Mouse (Mus musculus) intestine, postnatal 0 days (tissue): ENCODE results near the gene Bmper. TPM values are rescaled to one million over a fixed set of nuclear protein-coding genes. Genes with fewer than 3 reads are reported as not detected.

Experiments
- ATAC-seq: fragments of 200-750 bp; cut with Nextera tagmentation; 2 replicates; pipeline ENCODE4 v1.8.0; 2017; ENCODE audit warnings: mild to moderate bottlenecking, moderate TSS enrichment, moderate library complexity
- H3K27ac ChIP-seq: fragments of 300-500 bp; sonication (generic); 2 replicates; pipeline ENCODE4 v1.5.1; 2014; ENCODE audit warnings: mild to moderate bottlenecking, low read depth, low read length, moderate library complexity
- H3K27me3 ChIP-seq: fragments of 300-500 bp; sonication (generic); replicated peaks from 2 replicates; pipeline ENCODE4 v1.6.1; 2014; ENCODE audit warnings: low read length, mixed read lengths; ENCODE audit not compliant: control insufficient read depth, insufficient read depth
- H3K36me3 ChIP-seq: fragments of 300-500 bp; sonication (generic); 2 replicates; pipeline ENCODE4 v1.6.1; 2014; ENCODE audit warnings: mild to moderate bottlenecking, moderate library complexity; ENCODE audit not compliant: control insufficient read depth, insufficient read depth
- H3K4me1 ChIP-seq: fragments of 300-500 bp; sonication (generic); replicated peaks from 2 replicates; pipeline ENCODE4 v1.6.1; 2014; ENCODE audit warnings: antibody characterized with exemption, low read length, mixed read lengths; ENCODE audit not compliant: control insufficient read depth, insufficient read depth
- H3K4me2 ChIP-seq: fragments of 300-500 bp; sonication (generic); replicated peaks from 2 replicates; pipeline ENCODE4 v1.6.1; 2014; ENCODE audit warnings: low read depth, mild to moderate bottlenecking, moderate library complexity
- H3K4me3 ChIP-seq: fragments of 300-500 bp; sonication (generic); 2 replicates; pipeline ENCODE4 v1.5.1; 2014; ENCODE audit warnings: low read depth, low read length
- H3K9ac ChIP-seq: fragments of 300-500 bp; sonication (generic); 2 replicates; pipeline ENCODE4 v1.6.1; 2014; ENCODE audit warnings: mild to moderate bottlenecking, low read depth, low read length
- H3K9me3 ChIP-seq: fragments of 300-500 bp; sonication (generic); 2 replicates; pipeline ENCODE4 v1.6.1; 2016; ENCODE audit warnings: mixed run types; ENCODE audit not compliant: control insufficient read depth
- CTCF ChIP-seq: sonication (generic); IDR thresholded peaks from 2 replicates; pipeline ENCODE4 v1.5.1; 2016; ENCODE audit warnings: low read depth, mild to moderate bottlenecking, control low read depth, antibody characterized with exemption, moderate library complexity
- WGBS: fragments of 180-500 bp; shearing (Covaris S2); extraction: QIAGEN DNeasy Blood & Tissue Kit; methylation state at CpG from one replicate; pipeline ENCODE4 v1.1.7; 2014; 5-methylcytosine and 5-hydroxymethylcytosine counted together
- polyA plus RNA-seq: library from polyadenylated mRNA; unstranded; fragments of >200 nt; fragmentation: Nextera tagmentation; extraction: Ambion mirVana; gene quantifications from 2 replicates; pipeline ENCODE4 v1.2.1, GENCODE M21; 2015

The Bmper gene
- polyA plus RNA-seq, 1 experiment from 2014 or later = 4.1 TPM

DNA sequence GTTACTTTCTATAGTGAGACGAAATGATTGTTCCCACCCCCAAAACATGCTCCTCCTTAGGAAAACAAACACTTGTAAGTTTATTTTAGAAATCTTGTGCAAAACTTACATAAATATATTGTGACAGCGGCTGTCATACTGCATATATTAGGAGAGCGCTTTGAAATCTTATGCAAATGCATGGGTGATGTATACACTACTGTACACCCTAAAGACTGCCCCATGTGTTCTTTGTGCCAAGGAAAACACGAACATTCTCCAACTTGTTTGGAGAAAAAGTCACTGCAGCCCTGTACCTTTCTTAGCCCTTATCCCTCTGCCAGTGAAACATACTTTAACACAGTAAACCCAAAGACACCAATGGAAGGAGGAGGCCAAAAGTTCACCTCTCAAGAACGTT lies 126.7 kb downstream of the Bmper start:
- no peak overlapping the region for H3K9ac ChIP-seq
- no peaks in the 10 kb centered on the region for H3K4me1 ChIP-seq
- H3K36me3 ChIP-seq = no peaks in the 10 kb centered on the region
- ATAC-seq = no peak
- WGBS = 66% methylated on average over 5 of the region's 5 CpGs
- TF ChIP-seq CTCF = no peak
- H3K9me3 ChIP-seq = no peaks in the 10 kb centered on the region
- no peaks in the 10 kb centered on the region for H3K27me3 ChIP-seq
- H3K4me3 ChIP-seq = no peak overlapping the region
- H3K4me2 ChIP-seq = no peak overlapping the region
- H3K27ac ChIP-seq = no peak overlapping the region

DNA sequence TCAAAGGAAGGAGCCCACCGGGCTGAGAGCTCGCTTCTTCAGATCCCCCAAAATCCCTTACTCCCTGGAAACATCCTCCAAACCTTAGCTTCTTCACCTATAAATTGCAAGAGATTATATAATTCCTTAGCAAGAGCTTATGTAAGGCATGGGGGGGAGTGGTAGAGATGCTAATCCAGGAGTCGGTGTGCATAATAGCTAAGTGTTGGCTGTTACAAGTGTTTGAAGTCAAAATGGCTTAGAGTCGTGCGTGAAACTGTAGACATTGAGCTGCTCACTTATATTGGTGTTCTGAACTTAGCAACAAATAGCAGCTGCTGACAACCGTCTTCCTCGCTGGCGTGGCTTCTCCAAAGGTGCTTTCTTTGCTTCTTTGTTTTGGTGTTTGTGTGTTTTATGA lies 128.5 kb downstream of the Bmper start:
- Histone ChIP-seq H3K4me1 (no peaks in the 10 kb centered on the region), H3K4me3 (no peak overlapping the region), H3K9ac (no peak overlapping the region), H3K36me3 (no peaks in the 10 kb centered on the region), H3K4me2 (no peak overlapping the region), H3K9me3 (no peaks in the 10 kb centered on the region), H3K27ac (no peak overlapping the region), H3K27me3 (no peaks in the 10 kb centered on the region)
- 90% methylated on average over 8 of the region's 8 CpGs for WGBS
- no peak for ATAC-seq
- no peak for TF ChIP-seq CTCF

DNA sequence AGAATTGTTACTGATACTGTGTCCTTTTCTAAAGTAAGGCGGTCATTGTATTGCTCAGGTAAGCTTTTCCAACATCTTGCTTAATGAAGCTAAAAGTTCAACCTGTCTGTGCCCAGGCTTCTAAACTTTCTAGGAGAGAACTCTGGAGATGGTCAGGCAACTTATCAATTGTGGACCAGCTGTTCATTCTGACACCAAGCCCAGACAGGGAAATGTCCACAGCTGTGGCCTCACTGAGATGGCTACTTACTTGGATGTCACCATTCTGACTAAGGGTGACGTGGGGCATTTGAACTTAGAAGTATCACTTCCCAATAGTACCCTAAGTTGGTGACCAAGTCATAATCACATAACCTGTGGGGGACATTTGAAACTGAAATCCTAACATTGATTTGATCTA lies 129.5 kb downstream of the Bmper start:
- no peaks in the 10 kb centered on the region for H3K9me3 ChIP-seq
- TF ChIP-seq CTCF = no peak
- no peaks in the 10 kb centered on the region for H3K4me1 ChIP-seq
- no peak overlapping the region for H3K9ac ChIP-seq
- no peaks in the 10 kb centered on the region for H3K27me3 ChIP-seq
- H3K4me2 ChIP-seq = no peak overlapping the region
- no peak overlapping the region for H3K27ac ChIP-seq
- 95% methylated on average over 2 of the region's 2 CpGs for WGBS
- no peaks in the 10 kb centered on the region for H3K36me3 ChIP-seq
- ATAC-seq = no peak
- H3K4me3 ChIP-seq = no peak overlapping the region

DNA sequence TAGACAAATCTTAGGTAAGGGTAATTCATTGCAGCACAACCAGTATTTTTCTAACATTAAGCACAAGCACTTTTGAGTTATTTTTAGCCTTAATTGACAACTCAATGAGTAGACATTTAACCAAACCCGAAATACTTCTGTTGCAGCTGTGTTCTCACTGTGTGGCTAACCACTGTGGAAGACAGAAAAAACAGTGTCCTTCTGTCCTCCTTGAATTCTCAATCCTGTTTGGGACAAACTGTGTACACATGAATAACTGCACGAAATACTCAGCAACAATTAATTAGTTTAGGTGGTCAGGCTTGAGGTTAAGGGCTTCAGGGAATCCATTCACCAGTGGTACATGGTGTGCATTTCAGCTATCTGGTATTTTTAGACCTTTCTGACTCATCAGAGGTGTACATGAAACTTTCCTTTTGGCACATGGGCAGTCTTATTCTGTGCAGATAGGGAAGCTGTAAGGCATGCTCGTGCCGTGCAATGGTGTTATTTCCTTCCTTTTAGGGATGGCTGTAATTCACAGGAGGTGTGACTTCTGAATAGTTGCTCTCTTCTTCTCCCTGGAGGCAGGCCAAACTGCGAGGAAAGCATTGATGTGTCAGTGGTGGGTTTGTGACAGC lies 131.4 kb downstream of the Bmper start:
- no peak for ATAC-seq
- no peak overlapping the region for H3K4me3 ChIP-seq
- H3K27me3 ChIP-seq = no peaks in the 10 kb centered on the region
- H3K9me3 ChIP-seq = no peaks in the 10 kb centered on the region
- WGBS = 58% methylated on average over 5 of the region's 5 CpGs
- no peak overlapping the region for H3K9ac ChIP-seq
- no peak overlapping the region for H3K4me2 ChIP-seq
- H3K4me1 ChIP-seq = no peaks in the 10 kb centered on the region
- no peak overlapping the region for H3K27ac ChIP-seq
- no peaks in the 10 kb centered on the region for H3K36me3 ChIP-seq
- TF ChIP-seq CTCF = no peak

DNA sequence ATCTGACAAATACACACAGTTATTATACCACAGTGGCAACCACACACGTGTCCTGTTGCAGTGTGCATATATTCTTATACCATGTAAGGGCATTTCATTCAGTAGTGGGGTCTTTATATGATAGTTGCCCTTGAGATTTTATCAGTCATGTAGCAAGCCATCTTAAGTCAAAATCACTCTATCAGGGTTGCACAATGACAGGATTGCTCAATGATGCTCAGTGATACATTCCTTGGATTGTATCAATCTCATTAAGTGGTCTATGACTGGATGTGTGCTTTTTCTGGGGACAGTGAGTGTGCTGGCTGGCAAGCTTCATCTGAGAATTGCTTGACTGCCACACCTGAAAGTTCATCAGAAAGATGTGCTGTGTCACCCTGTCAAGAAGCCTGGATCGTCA lies 135.2 kb downstream of the Bmper start:
- no peak for ATAC-seq
- no peak overlapping the region for H3K4me3 ChIP-seq
- WGBS = 83% methylated on average over 2 of the region's 2 CpGs
- H3K9me3 ChIP-seq = no peaks in the 10 kb centered on the region
- no peaks in the 10 kb centered on the region for H3K27me3 ChIP-seq
- no peaks in the 10 kb centered on the region for H3K36me3 ChIP-seq
- no peak overlapping the region for H3K4me2 ChIP-seq
- no peaks in the 10 kb centered on the region for H3K4me1 ChIP-seq
- no peak overlapping the region for H3K27ac ChIP-seq
- no peak overlapping the region for H3K9ac ChIP-seq
- no peak for TF ChIP-seq CTCF

DNA sequence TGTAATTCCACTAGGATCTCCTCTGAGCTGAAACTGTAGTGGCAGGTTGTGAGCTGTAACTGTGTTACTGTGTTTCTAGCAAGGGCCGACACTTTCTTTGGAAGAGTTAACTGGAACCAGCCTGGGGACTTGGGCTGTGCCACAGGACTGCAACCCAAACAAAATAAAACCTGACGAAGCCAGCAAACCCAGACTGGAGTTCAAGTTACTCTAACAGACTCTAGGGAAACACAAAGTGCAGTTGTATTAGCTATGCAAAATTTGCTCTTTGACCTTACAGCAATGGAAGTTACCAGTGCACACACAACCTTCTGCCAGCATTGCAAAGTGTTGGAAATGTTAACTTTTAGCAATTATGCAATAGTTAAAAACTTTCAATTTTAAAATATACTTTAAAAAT lies 140.3 kb downstream of the Bmper start:
- no peaks in the 10 kb centered on the region for H3K27me3 ChIP-seq
- no peak overlapping the region for H3K9ac ChIP-seq
- TF ChIP-seq CTCF = no peak
- H3K4me2 ChIP-seq = no peak overlapping the region
- no peaks in the 10 kb centered on the region for H3K4me1 ChIP-seq
- no peak for ATAC-seq
- no peak overlapping the region for H3K27ac ChIP-seq
- 79% methylated on average over 2 of the region's 2 CpGs for WGBS
- H3K4me3 ChIP-seq = no peak overlapping the region
- H3K36me3 ChIP-seq = no peaks in the 10 kb centered on the region
- H3K9me3 ChIP-seq = no peaks in the 10 kb centered on the region

DNA sequence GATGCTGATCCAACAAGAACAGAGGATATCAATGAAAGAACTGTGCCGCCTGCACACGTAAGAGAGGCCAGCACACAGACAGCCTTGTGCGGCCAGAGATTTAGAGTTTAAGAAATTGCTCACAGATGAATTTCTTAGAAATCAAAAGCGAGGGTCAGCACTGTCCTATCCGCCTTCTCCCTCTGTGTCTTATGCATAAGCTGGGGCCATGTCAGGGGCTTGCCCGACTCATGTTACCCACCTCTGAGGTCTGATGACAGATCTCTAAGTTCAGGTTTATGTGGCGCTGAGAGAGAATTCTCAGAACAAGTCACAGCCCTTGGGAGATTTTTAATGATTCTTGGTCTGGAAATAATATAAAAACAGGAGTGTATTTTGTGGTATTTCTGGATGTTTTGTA lies 140.7 kb downstream of the Bmper start:
- Histone ChIP-seq H3K27me3 (no peaks in the 10 kb centered on the region), H3K36me3 (no peaks in the 10 kb centered on the region), H3K9me3 (no peaks in the 10 kb centered on the region), H3K4me3 (no peak overlapping the region), H3K4me1 (no peaks in the 10 kb centered on the region), H3K9ac (no peak overlapping the region), H3K27ac (no peak overlapping the region), H3K4me2 (no peak overlapping the region)
- WGBS = 90% methylated on average over 7 of the region's 7 CpGs
- no peak for TF ChIP-seq CTCF
- ATAC-seq = no peak
